Mouse (Mus musculus) liver, postnatal 0 days (tissue): ENCODE data around the gene Arhgap23. TPM values are rescaled to one million over a fixed set of nuclear protein-coding genes. Genes with fewer than 3 reads are reported as not detected.
A peak's percentile ranks its signal among the peaks of the same experiment; 100 is the strongest.

Experiments
- ATAC-seq: fragments of 200-750 bp; cut with Nextera tagmentation; 2 replicates; pipeline ENCODE4 v1.8.0; 2017; ENCODE audit warnings: mild to moderate bottlenecking, moderate library complexity
- DNase-seq: peaks from one replicate; pipeline ENCODE4 v3.0.0-alpha.2; 2016
- H3K27ac ChIP-seq: fragments of 300-500 bp; sonication (generic); 2 replicates; pipeline ENCODE4 v1.5.1; 2014; ENCODE audit warnings: antibody characterized with exemption, moderate library complexity, mild to moderate bottlenecking, low read depth
- H3K27me3 ChIP-seq: fragments of 300-500 bp; sonication (generic); 2 replicates; pipeline ENCODE4 v1.6.1; 2014; ENCODE audit warnings: low read length, control low read depth, mixed read lengths; ENCODE audit not compliant: insufficient read depth
- H3K36me3 ChIP-seq: fragments of 300-500 bp; sonication (generic); replicated peaks from 2 replicates; pipeline ENCODE4 v1.6.1; 2014; ENCODE audit warnings: mild to moderate bottlenecking, control low read depth, low read length, moderate library complexity, mixed read lengths; ENCODE audit not compliant: insufficient read depth
- H3K4me1 ChIP-seq: fragments of 300-500 bp; sonication (generic); 2 replicates; pipeline ENCODE4 v1.6.1; 2014; ENCODE audit warnings: antibody characterized with exemption, mild to moderate bottlenecking, control low read depth; ENCODE audit not compliant: insufficient read depth
- H3K4me2 ChIP-seq: fragments of 300-500 bp; sonication (generic); 2 replicates; pipeline ENCODE4 v1.6.1; 2014; ENCODE audit warnings: low read depth, mild to moderate bottlenecking, low read length, moderate library complexity, mixed read lengths
- H3K4me3 ChIP-seq: fragments of 300-500 bp; sonication (generic); 2 replicates; pipeline ENCODE4 v1.5.1; 2014; ENCODE audit warnings: low read depth, low read length
- H3K9ac ChIP-seq: fragments of 300-500 bp; sonication (generic); replicated peaks from 2 replicates; pipeline ENCODE4 v1.6.1; 2014; ENCODE audit warnings: mild to moderate bottlenecking, moderate library complexity
- H3K9me3 ChIP-seq: fragments of 300-500 bp; sonication (generic); 2 replicates; pipeline ENCODE4 v1.6.1; 2016; ENCODE audit warnings: mild to moderate bottlenecking, control low read depth, low read length, mixed read lengths
- CTCF ChIP-seq: sonication (generic); IDR thresholded peaks from 2 replicates; pipeline ENCODE4 v1.5.1; 2016; ENCODE audit warnings: antibody characterized with exemption, low read depth
- EP300 ChIP-seq: IDR thresholded peaks from 2 replicates; pipeline ENCODE4 v1.6.1; 2016; ENCODE audit warnings: antibody characterized with exemption, low read depth, mild to moderate bottlenecking
- WGBS: fragments of 180-500 bp; shearing (Covaris S2); extraction: QIAGEN DNeasy Blood & Tissue Kit; methylation state at CpG from one replicate; pipeline ENCODE4 v1.1.7; 2014; ENCODE audit not compliant: insufficient replicate concordance; 5-methylcytosine and 5-hydroxymethylcytosine counted together
- polyA plus RNA-seq: library from polyadenylated mRNA; unstranded; fragments of >200 nt; fragmentation: Nextera tagmentation; extraction: Ambion mirVana; gene quantifications from 2 replicates; pipeline ENCODE4 v1.2.1, GENCODE M21; 2015

The Arhgap23 gene
- polyA plus RNA-seq, 1 experiment from 2014 or later, result 5.7 TPM

DNA sequence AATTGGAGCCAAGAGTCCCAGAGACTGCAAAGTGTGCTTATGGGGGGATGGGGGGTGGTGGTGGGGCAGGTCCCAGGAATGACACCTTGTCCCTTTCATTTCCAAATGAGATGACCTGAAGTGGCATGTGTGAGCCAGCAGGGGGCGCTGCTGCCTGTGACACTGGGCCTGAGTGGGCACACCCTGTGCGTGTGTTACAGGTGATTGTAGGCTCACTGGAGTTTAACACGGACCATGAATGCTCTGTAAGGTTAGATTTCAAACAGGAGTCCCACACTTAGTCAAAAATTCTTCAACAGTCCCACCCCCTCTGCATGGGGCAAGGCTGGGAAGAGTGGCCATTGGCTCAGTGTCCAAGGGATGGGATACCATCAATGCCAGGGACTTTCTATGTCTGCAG lies 16.7 kb downstream of the Arhgap23 start:
- ATAC-seq (no peak), DNase-seq (peak; percentile 86)
- H3K36me3 ChIP-seq, result no peaks in the 10 kb centered on the region
- no peaks in the 10 kb centered on the region for H3K27me3 ChIP-seq
- H3K4me1 ChIP-seq, result peaks cover 64% of the 10 kb centered on the region
- no peak overlapping the region for H3K4me2 ChIP-seq
- 16% methylated on average over 3 of the region's 3 CpGs for WGBS
- H3K27ac ChIP-seq, result no peak overlapping the region
- H3K9me3 ChIP-seq, result no peaks in the 10 kb centered on the region
- no peak overlapping the region for H3K4me3 ChIP-seq
- no peak for TF ChIP-seq EP300
- peak; percentile 99 for TF ChIP-seq CTCF
- H3K9ac ChIP-seq, result no peak overlapping the region

DNA sequence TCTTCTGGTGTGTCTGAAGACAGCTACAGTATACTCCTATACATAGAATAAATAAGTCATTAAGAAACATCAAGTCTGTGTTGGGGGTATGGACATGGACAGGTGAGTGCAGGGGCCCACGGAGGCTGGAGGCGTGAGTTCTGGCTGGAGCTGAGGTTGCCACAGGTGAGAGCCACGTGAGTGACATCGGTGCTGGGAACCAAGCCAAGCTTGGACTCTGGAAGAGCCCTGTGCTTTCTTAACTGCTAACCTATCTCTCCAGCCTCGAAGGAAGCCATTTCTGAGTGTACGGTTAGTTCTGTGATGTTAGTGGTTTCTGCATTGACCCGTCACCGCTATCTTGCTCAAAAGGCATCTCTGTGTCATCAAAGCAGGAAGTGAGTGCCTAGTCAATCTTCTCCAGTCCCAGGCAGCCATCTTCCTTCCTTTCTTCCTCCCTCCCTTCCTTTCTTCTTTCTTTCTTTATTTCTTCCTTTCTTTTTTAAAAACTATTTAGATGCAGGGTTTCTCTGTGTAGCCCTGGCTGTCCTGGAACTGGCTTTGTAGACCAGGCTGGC lies 17.7 kb downstream of the Arhgap23 start:
- Histone ChIP-seq H3K27ac (peak overlapping the region; percentile 36; the same call in 1 of the 2 replicates), H3K4me1 (peaks cover 65% of the 10 kb centered on the region), H3K4me2 (no peak overlapping the region), H3K27me3 (no peaks in the 10 kb centered on the region), H3K9me3 (no peaks in the 10 kb centered on the region), H3K9ac (no peak overlapping the region), H3K36me3 (no peaks in the 10 kb centered on the region; the same call in 1 of the 2 replicates), H3K4me3 (no peak overlapping the region)
- TF ChIP-seq CTCF (no peak), EP300 (no peak)
- WGBS, result 46% methylated on average over 8 of the region's 8 CpGs
- ATAC-seq (no peak), DNase-seq (peak; percentile 48)

- Histone ChIP-seq H3K27ac (peak overlapping the region; percentile 100), H3K27me3 (no peaks in the 10 kb centered on the region), H3K36me3 (no peaks in the 10 kb centered on the region; the same call in 1 of the 2 replicates), H3K4me1 (peaks cover 66% of the 10 kb centered on the region), H3K4me2 (peak overlapping the region; percentile 73), H3K9me3 (no peaks in the 10 kb centered on the region), H3K4me3 (0 out of 2 replicates have a peak overlapping the region, but pooled peaks have one; percentile 53), H3K9ac (no peak overlapping the region)
- TF ChIP-seq EP300, result no peak
- ATAC-seq (no peak), DNase-seq (no peak)
- 73% methylated on average over 8 of the region's 8 CpGs for WGBS
These were observed 18.8 kb downstream of the Arhgap23 start for GRCm38 (mm10) chr11:97434121-97434520.

DNA sequence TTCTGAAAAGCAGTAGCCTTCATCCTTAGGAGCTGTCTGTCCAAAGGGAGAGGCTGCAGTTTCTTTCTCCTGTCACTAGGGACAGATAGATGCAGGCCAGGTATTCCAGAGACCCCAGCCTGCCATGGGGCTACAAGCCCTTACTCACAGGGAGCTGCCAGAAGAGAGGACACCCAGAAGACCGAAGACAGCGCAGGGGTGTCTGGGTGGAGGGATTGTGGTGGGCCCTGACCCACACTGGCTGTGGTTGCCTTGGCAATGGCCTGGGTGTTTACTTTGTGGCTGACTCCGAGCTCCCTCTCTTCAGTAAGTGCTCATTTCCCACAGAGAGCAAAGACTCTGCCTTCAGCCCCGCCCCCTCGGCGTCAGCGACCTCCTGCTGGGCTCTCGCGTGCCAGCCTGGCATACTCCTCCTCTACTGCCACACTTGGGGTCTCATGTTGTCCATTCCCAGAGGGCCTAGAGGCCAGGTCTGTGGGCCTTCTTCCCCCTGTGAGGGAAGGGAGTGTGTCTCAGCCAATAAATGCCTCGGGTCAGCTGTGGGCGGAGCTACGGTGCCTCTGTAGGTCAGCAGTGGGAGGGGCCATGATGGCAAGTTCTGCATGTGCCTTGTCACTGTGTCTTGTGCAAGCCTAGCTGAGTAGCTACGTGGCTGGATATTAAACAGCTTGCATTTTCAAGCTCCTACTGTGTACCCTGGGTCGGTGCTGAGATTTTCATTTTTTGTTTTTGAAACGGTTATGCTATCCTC lies 19.5 kb downstream of the Arhgap23 start:
- H3K4me2 ChIP-seq, result peak overlapping the region; percentile 73
- peak; percentile 81 for ATAC-seq
- H3K9me3 ChIP-seq, result no peaks in the 10 kb centered on the region
- DNase-seq, result peak; percentile 96
- H3K9ac ChIP-seq, result peak overlapping the region; percentile 64
- peaks cover 66% of the 10 kb centered on the region for H3K4me1 ChIP-seq
- H3K36me3 ChIP-seq, result no peaks in the 10 kb centered on the region; the same call in 1 of the 2 replicates
- H3K27ac ChIP-seq, result peak overlapping the region; percentile 100
- H3K4me3 ChIP-seq, result peak overlapping the region; percentile 53
- WGBS, result 0% methylated on average over 15 of the region's 15 CpGs
- no peaks in the 10 kb centered on the region for H3K27me3 ChIP-seq
- TF ChIP-seq CTCF (peak; percentile 70), EP300 (peak; percentile 49; the same call in 1 of the 2 replicates)

GRCm38 (mm10) chr11:97435808-97436491 lies 20.6 kb downstream of the Arhgap23 start:
- DNase-seq (peak; percentile 77), ATAC-seq (peak; percentile 73)
- no peak for TF ChIP-seq EP300
- no peak for TF ChIP-seq CTCF
- Histone ChIP-seq H3K27me3 (no peaks in the 10 kb centered on the region), H3K4me3 (peak overlapping the region; percentile 53), H3K9me3 (no peaks in the 10 kb centered on the region), H3K4me1 (peaks cover 64% of the 10 kb centered on the region), H3K9ac (peak overlapping the region; percentile 64), H3K36me3 (no peaks in the 10 kb centered on the region; the same call in 1 of the 2 replicates), H3K4me2 (peak overlapping the region; percentile 73), H3K27ac (peak overlapping the region; percentile 100)
- 14% methylated on average over 13 of the region's 13 CpGs for WGBS

- Histone ChIP-seq H3K9me3 (no peaks in the 10 kb centered on the region), H3K27me3 (no peaks in the 10 kb centered on the region), H3K4me3 (no peak overlapping the region), H3K4me2 (no peak overlapping the region), H3K4me1 (peaks cover 72% of the 10 kb centered on the region), H3K36me3 (peaks cover 3% of the 10 kb centered on the region; the same call in 1 of the 2 replicates), H3K9ac (no peak overlapping the region), H3K27ac (peak overlapping the region; percentile 85)
- ATAC-seq (no peak), DNase-seq (peak; percentile 63)
- 41% methylated on average over 5 of the region's 5 CpGs for WGBS
- TF ChIP-seq CTCF (no peak), EP300 (no peak)
These were observed 22.4 kb downstream of the Arhgap23 start for GRCm38 (mm10) chr11:97437745-97438144.
